Mouse (Mus musculus) MEL (cell line): ENCODE measurements around the gene Tnrc6c. TPM values are rescaled to one million over a fixed set of nuclear protein-coding genes. Genes with fewer than 3 reads are reported as not detected.

Source experiments
- DNase-seq: peaks from one replicate; pipeline ENCODE4 v3.0.0; 2011; ENCODE audit warnings: low read depth, low spot score
- H3K27ac ChIP-seq: 2 replicates; pipeline ENCODE4 v1.5.1; 2012; ENCODE audit warnings: low read depth, mild to moderate bottlenecking, control low read depth, low read length, moderate library complexity; ENCODE audit not compliant: control insufficient read depth
- H3K27me3 ChIP-seq, 2 experiments: fragments of 150-350 bp in 1 of 2; sonication (generic) in 1 of 2; 2 replicates each; pipeline ENCODE4 v1.6.1; 2012; ENCODE audit warnings: low read length in 2 of 2, mild to moderate bottlenecking in 2 of 2, improper control_type of control experiment in 1 of 2, moderate library complexity in 1 of 2; ENCODE audit not compliant: insufficient read depth in 2 of 2, control insufficient read depth in 1 of 2
- H3K36me3 ChIP-seq, 2 experiments: 2 replicates each; pipeline ENCODE4 v1.6.1; 2012 to 2014; ENCODE audit warnings: low read length in 2 of 2, improper control_type of control experiment in 1 of 2, inconsistent platforms in 1 of 2, mild to moderate bottlenecking in 1 of 2; ENCODE audit not compliant: insufficient read depth in 2 of 2, control insufficient read depth in 1 of 2
- H3K4me1 ChIP-seq, 2 experiments: fragments of 150-350 bp in 1 of 2; sonication (generic) in 1 of 2; 2 replicates each; pipeline ENCODE4 v1.6.1; 2012; ENCODE audit warnings: low read length in 2 of 2, improper control_type of control experiment in 1 of 2, mild to moderate bottlenecking in 1 of 2; ENCODE audit not compliant: insufficient read depth in 2 of 2, control insufficient read depth in 1 of 2
- H3K4me3 ChIP-seq, 2 experiments: fragments of 150-350 bp in 1 of 2; sonication (generic) in 1 of 2; 2 replicates each; pipeline ENCODE4 v1.5.1; 2012; ENCODE audit warnings: low read depth in 2 of 2, low read length in 2 of 2, mild to moderate bottlenecking in 2 of 2, moderate library complexity in 2 of 2, control low read depth in 1 of 2, improper control_type of control experiment in 1 of 2; ENCODE audit not compliant: control insufficient read depth in 1 of 2, insufficient read depth in 1 of 2
- H3K79me2 ChIP-seq: 2 replicates; pipeline ENCODE4 v1.6.1; 2012; ENCODE audit warnings: mild to moderate bottlenecking, low read length, moderate library complexity; ENCODE audit not compliant: control insufficient read depth, poor library complexity, insufficient read depth
- H3K9ac ChIP-seq: 2 replicates; pipeline ENCODE4 v1.6.1; 2012; ENCODE audit warnings: low read depth, mild to moderate bottlenecking, control low read depth, low read length, moderate library complexity; ENCODE audit not compliant: control insufficient read depth, poor library complexity, severe bottlenecking
- H3K9me3 ChIP-seq: fragments of 150-350 bp; sonication (generic); replicated peaks from 2 replicates; pipeline ENCODE4 v1.6.1; 2012; ENCODE audit warnings: mild to moderate bottlenecking, low read length, improper control_type of control experiment, moderate library complexity; ENCODE audit not compliant: insufficient read depth
- BHLHE40 ChIP-seq: IDR thresholded peaks from 2 replicates; pipeline ENCODE4 v1.6.1; 2012; ENCODE audit warnings: low read depth, mild to moderate bottlenecking, inconsistent platforms, low read length, improper control_type of control experiment, borderline replicate concordance
- CHD1 ChIP-seq: IDR thresholded peaks from 2 replicates; pipeline ENCODE4 v1.6.1; 2012; ENCODE audit warnings: low read depth, mild to moderate bottlenecking, inconsistent platforms, low read length, improper control_type of control experiment
- CHD2 ChIP-seq: IDR thresholded peaks from 2 replicates; pipeline ENCODE4 v1.6.1; 2011; ENCODE audit warnings: low read length, improper control_type of control experiment
- CTCF ChIP-seq, 3 experiments: IDR thresholded peaks in 2 of 3; conservative IDR thresholded peaks in 1 of 3; 2 replicates each; pipeline ENCODE4 v1.5.1; 2011 to 2012; ENCODE audit warnings: low read length in 3 of 3, low read depth in 2 of 3, mild to moderate bottlenecking in 2 of 3, improper control_type of control experiment in 1 of 3, inconsistent platforms in 1 of 3, mixed read lengths in 1 of 3, moderate library complexity in 1 of 3; ENCODE audit not compliant: control insufficient read depth in 1 of 3, insufficient read depth in 1 of 3, poor library complexity in 1 of 3, severe bottlenecking in 1 of 3
- ELF1 ChIP-seq: IDR thresholded peaks from 2 replicates; pipeline ENCODE4 v1.6.1; 2014; ENCODE audit warnings: low read depth, mild to moderate bottlenecking, inconsistent platforms, low read length, improper control_type of control experiment, moderate library complexity
- EP300 ChIP-seq, 2 experiments: IDR thresholded peaks; 2 replicates each; pipeline ENCODE4 v1.6.1; 2011; ENCODE audit warnings: improper control_type of control experiment in 2 of 2, low read length in 2 of 2, low read depth in 1 of 2, mild to moderate bottlenecking in 1 of 2
- ETS1 ChIP-seq: IDR thresholded peaks from 2 replicates; pipeline ENCODE4 v1.6.1; 2012; ENCODE audit warnings: low read depth, mild to moderate bottlenecking, inconsistent platforms, low read length, improper control_type of control experiment, moderate library complexity
- GABPA ChIP-seq: IDR thresholded peaks from 2 replicates; pipeline ENCODE4 v1.6.1; 2012; ENCODE audit warnings: low read depth, mild to moderate bottlenecking, inconsistent platforms, low read length, improper control_type of control experiment, moderate library complexity
- GATA1 ChIP-seq: IDR thresholded peaks from 2 replicates; pipeline ENCODE4 v1.6.1; 2011; ENCODE audit warnings: low read depth, low read length, improper control_type of control experiment
- HCFC1 ChIP-seq: IDR thresholded peaks from 2 replicates; pipeline ENCODE4 v1.6.1; 2012; ENCODE audit warnings: low read depth, mild to moderate bottlenecking, inconsistent platforms, low read length, improper control_type of control experiment, moderate library complexity
- JUND ChIP-seq: IDR thresholded peaks from 2 replicates; pipeline ENCODE4 v1.6.1; 2011; ENCODE audit warnings: low read depth, mild to moderate bottlenecking, improper control_type of control experiment, low read length
- MAFK ChIP-seq: IDR thresholded peaks from 2 replicates; pipeline ENCODE4 v1.6.1; 2011; ENCODE audit warnings: low read depth, mild to moderate bottlenecking, low read length, improper control_type of control experiment, borderline replicate concordance
- MAX ChIP-seq: IDR thresholded peaks from 2 replicates; pipeline ENCODE4 v1.6.1; 2011; ENCODE audit warnings: low read length, improper control_type of control experiment
- MAZ ChIP-seq: IDR thresholded peaks from 2 replicates; pipeline ENCODE4 v1.6.1; 2012; ENCODE audit warnings: low read depth, mild to moderate bottlenecking, inconsistent platforms, low read length, improper control_type of control experiment
- MEF2A ChIP-seq: IDR thresholded peaks from 2 replicates; pipeline ENCODE4 v1.6.1; 2014; ENCODE audit warnings: low read depth, mild to moderate bottlenecking, inconsistent platforms, low read length, improper control_type of control experiment; ENCODE audit not compliant: poor library complexity, insufficient replicate concordance, severe bottlenecking; ENCODE audit errors: extremely low read depth
- MXI1 ChIP-seq: IDR thresholded peaks from 2 replicates; pipeline ENCODE4 v1.6.1; 2011; ENCODE audit warnings: mild to moderate bottlenecking, low read depth, low read length, improper control_type of control experiment
- MYB ChIP-seq: IDR thresholded peaks from 2 replicates; pipeline ENCODE4 v1.6.1; 2011; ENCODE audit warnings: mild to moderate bottlenecking, low read depth, low read length, improper control_type of control experiment
- MYC ChIP-seq: IDR thresholded peaks from 2 replicates; pipeline ENCODE4 v1.6.1; 2011; ENCODE audit warnings: low read depth, mild to moderate bottlenecking, low read length, improper control_type of control experiment, moderate library complexity
- NELFE ChIP-seq: IDR thresholded peaks from 2 replicates; pipeline ENCODE4 v1.6.1; 2011; ENCODE audit warnings: low read depth, low read length, improper control_type of control experiment
- NRF1 ChIP-seq: IDR thresholded peaks from 2 replicates; pipeline ENCODE4 v1.6.1; 2014; ENCODE audit warnings: low read depth, mild to moderate bottlenecking, inconsistent platforms, low read length, improper control_type of control experiment, moderate library complexity; ENCODE audit not compliant: poor library complexity, insufficient read depth, severe bottlenecking
- POLR2A ChIP-seq, 2 experiments: IDR thresholded peaks; 2 replicates each; pipeline ENCODE4 v1.6.1; 2011 to 2012; ENCODE audit warnings: low read length in 2 of 2, mild to moderate bottlenecking in 2 of 2, control low read depth in 1 of 2, improper control_type of control experiment in 1 of 2, low read depth in 1 of 2, moderate library complexity in 1 of 2; ENCODE audit not compliant: control insufficient read depth in 1 of 2, insufficient read depth in 1 of 2, poor library complexity in 1 of 2
- POLR2AphosphoS2 ChIP-seq: IDR thresholded peaks from 2 replicates; pipeline ENCODE4 v1.6.1; 2011; ENCODE audit warnings: low read length, improper control_type of control experiment
- POLR2AphosphoS5 ChIP-seq: IDR thresholded peaks from 2 replicates; pipeline ENCODE4 v1.6.1; 2012; ENCODE audit warnings: low read depth, borderline replicate concordance, mild to moderate bottlenecking, inconsistent platforms, low read length, moderate library complexity, mixed read lengths
- RAD21 ChIP-seq: IDR thresholded peaks from 2 replicates; pipeline ENCODE4 v1.6.1; 2011; ENCODE audit warnings: mild to moderate bottlenecking, low read depth, low read length, improper control_type of control experiment
- RCOR1 ChIP-seq: IDR thresholded peaks from 2 replicates; pipeline ENCODE4 v1.6.1; 2012; ENCODE audit warnings: low read depth, mild to moderate bottlenecking, inconsistent platforms, low read length, improper control_type of control experiment
- SIN3A ChIP-seq: IDR thresholded peaks from 2 replicates; pipeline ENCODE4 v1.6.1; 2012; ENCODE audit warnings: low read length, improper control_type of control experiment, inconsistent platforms
- SMC3 ChIP-seq: IDR thresholded peaks from 2 replicates; pipeline ENCODE4 v1.6.1; 2011; ENCODE audit warnings: low read depth, low read length, improper control_type of control experiment
- TAL1 ChIP-seq: IDR thresholded peaks from 2 replicates; pipeline ENCODE4 v1.6.1; 2012; ENCODE audit warnings: mild to moderate bottlenecking, inconsistent platforms, low read length, moderate library complexity, mixed read lengths
- TBP ChIP-seq: IDR thresholded peaks from 2 replicates; pipeline ENCODE4 v1.8.0; 2011; ENCODE audit warnings: low read depth, low read length, improper control_type of control experiment
- TCF12 ChIP-seq: IDR thresholded peaks from 2 replicates; pipeline ENCODE4 v1.6.1; 2014; ENCODE audit warnings: low read depth, mild to moderate bottlenecking, inconsistent platforms, low read length, improper control_type of control experiment, moderate library complexity
- UBTF ChIP-seq: IDR thresholded peaks from 2 replicates; pipeline ENCODE4 v1.6.1; 2012; ENCODE audit warnings: low read depth, mild to moderate bottlenecking, inconsistent platforms, low read length, improper control_type of control experiment, moderate library complexity, borderline replicate concordance; ENCODE audit not compliant: insufficient read depth
- USF1 ChIP-seq: IDR thresholded peaks from 2 replicates; pipeline ENCODE4 v1.6.1; 2014; ENCODE audit warnings: low read depth, mild to moderate bottlenecking, inconsistent platforms, low read length, improper control_type of control experiment, moderate library complexity
- USF2 ChIP-seq, 2 experiments: IDR thresholded peaks; 2 replicates each; pipeline ENCODE4 v1.6.1; 2011 to 2012; ENCODE audit warnings: improper control_type of control experiment in 2 of 2, low read length in 2 of 2, borderline replicate concordance in 1 of 2, inconsistent platforms in 1 of 2, low read depth in 1 of 2, mild to moderate bottlenecking in 1 of 2; ENCODE audit not compliant: insufficient read depth in 1 of 2
- ZC3H11A ChIP-seq: IDR thresholded peaks from 2 replicates; pipeline ENCODE4 v1.6.1; 2012; ENCODE audit warnings: low read depth, mild to moderate bottlenecking, inconsistent platforms, low read length, improper control_type of control experiment
- ZKSCAN1 ChIP-seq: IDR thresholded peaks from 2 replicates; pipeline ENCODE4 v1.6.1; 2012; ENCODE audit warnings: low read depth, mild to moderate bottlenecking, inconsistent platforms, low read length, improper control_type of control experiment, moderate library complexity
- ZMIZ1 ChIP-seq: IDR thresholded peaks from 2 replicates; pipeline ENCODE4 v1.6.1; 2012; ENCODE audit warnings: low read depth, mild to moderate bottlenecking, inconsistent platforms, low read length, improper control_type of control experiment, moderate library complexity
- ZNF384 ChIP-seq: IDR thresholded peaks from 2 replicates; pipeline ENCODE4 v1.6.1; 2012; ENCODE audit warnings: low read depth, mild to moderate bottlenecking, inconsistent platforms, low read length, improper control_type of control experiment
- polyA plus RNA-seq, 2 experiments: library from polyadenylated mRNA; stranded (reverse) in 1 of 2; unstranded in 1 of 2; fragments of >175 nt in 1 of 2; fragments of >200 nt in 1 of 2; gene quantifications; 2 replicates each; pipeline versions ENCODE4 v1.2.1 to v1.2.4; 2012; ENCODE audit warnings: low replicate concordance in 2 of 2, low read depth in 1 of 2; ENCODE audit not compliant: insufficient read length in 2 of 2, insufficient read depth in 1 of 2, missing spikeins in 1 of 2
- total RNA-seq: library from RNA; depleted of rRNA; stranded (reverse); fragments of 300-350 nt; gene quantifications from 2 replicates; pipeline ENCODE4 v1.2.3, GENCODE M21; 2012

Tnrc6c gene
- total and polyA plus RNA-seq, 3 experiments: 16.0 to 19.1 TPM; not detected in 1

DNA sequence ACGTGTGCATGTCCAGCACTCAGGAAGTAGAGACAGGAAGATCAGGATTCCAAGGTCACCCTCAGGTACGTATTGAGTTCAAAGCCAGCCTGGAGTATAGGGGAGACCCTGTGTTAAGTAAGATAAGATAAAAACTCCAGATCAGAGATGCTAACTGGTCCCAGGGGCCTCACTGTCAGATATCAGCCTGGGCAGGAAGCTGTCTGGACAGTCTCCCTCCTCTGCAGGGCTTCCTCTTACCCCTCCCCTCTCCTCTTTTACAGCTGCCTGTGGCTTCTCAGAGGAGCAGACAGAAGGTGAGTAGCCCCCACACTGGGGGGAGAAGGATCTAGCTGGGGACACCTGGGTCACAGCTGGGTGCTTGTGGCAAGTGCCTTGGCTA lies 144.1 kb downstream of the Tnrc6c start:
- 0 out of 4 replicates have a peak overlapping the region, but pooled peaks of 1 of the 2 experiments have one; percentile 18 for H3K4me3 ChIP-seq
- no peak for TF ChIP-seq RCOR1
- TF ChIP-seq MEF2A: no peak
- peak; percentile 31; the same call in 1 of the 2 replicates for TF ChIP-seq TAL1
- peak; percentile 91 for TF ChIP-seq GATA1
- TF ChIP-seq USF2 (IDR thresholded peaks at IDR 0.05; ENCODE audit: borderline replicate concordance in 1 of 2, insufficient read depth in 1 of 2, low read depth in 1 of 2, low read length in 2 of 2): no peak
- no peak for TF ChIP-seq POLR2AphosphoS5
- no peak for TF ChIP-seq CHD1
- TF ChIP-seq SMC3: no peak
- TF ChIP-seq MAZ: peak; percentile 82; the same call in 1 of the 2 replicates
- no peak for TF ChIP-seq MXI1
- no peak for TF ChIP-seq RAD21
- no peak for TF ChIP-seq UBTF
- TF ChIP-seq USF1: peak; percentile 20; the same call in 1 of the 2 replicates
- no peak for TF ChIP-seq MYB
- TF ChIP-seq ELF1: no peak
- no peak for TF ChIP-seq ZC3H11A
- TF ChIP-seq HCFC1: peak; percentile 38; the same call in 1 of the 2 replicates
- no peak for TF ChIP-seq GABPA
- TF ChIP-seq SIN3A: no peak; the same call in 1 of the 2 replicates
- TF ChIP-seq BHLHE40: peak; percentile 53; the same call in 1 of the 2 replicates
- no peak for TF ChIP-seq ZKSCAN1
- TF ChIP-seq MAFK: no peak
- no peak for TF ChIP-seq CHD2
- TF ChIP-seq POLR2A (IDR thresholded peaks at IDR 0.05; ENCODE audit: control insufficient read depth in 1 of 2, insufficient read depth in 1 of 2, low read depth in 1 of 2, low read length in 2 of 2, poor library complexity in 1 of 2): no peak
- TF ChIP-seq NRF1: no peak
- peak; percentile 67 to 77 for TF ChIP-seq EP300 (IDR thresholded peaks at IDR 0.05; ENCODE audit: low read depth in 1 of 2, low read length in 2 of 2)
- no peak for TF ChIP-seq NELFE
- peak; percentile 67 for TF ChIP-seq TCF12
- TF ChIP-seq ETS1: peak; percentile 38; the same call in 1 of the 2 replicates
- TF ChIP-seq POLR2AphosphoS2: no peak
- TF ChIP-seq MYC: 0 out of 2 replicates have a peak, but pooled peaks have one; percentile 7
- TF ChIP-seq ZMIZ1: no peak
- TF ChIP-seq ZNF384: no peak
- no peak for TF ChIP-seq JUND
- no peak for TF ChIP-seq CTCF (IDR thresholded peaks at IDR 0.05 in 2 of 3, conservative IDR thresholded peaks at IDR 0.05 in 1 of 3; ENCODE audit: control insufficient read depth in 1 of 3, insufficient read depth in 1 of 3, low read depth in 2 of 3, low read length in 3 of 3, poor library complexity in 1 of 3, severe bottlenecking in 1 of 3)
- TF ChIP-seq TBP: no peak
- TF ChIP-seq MAX: no peak

More for the DNA sequence above, 144.1 kb downstream of the Tnrc6c start:
- Histone ChIP-seq H3K36me3 (peaks cover 0 to 20% of the 10 kb centered on the region in 2 experiments; a peak in 2 of 4 replicates), H3K9ac (peak overlapping the region; percentile 23; the same call in 1 of the 2 replicates), H3K4me1 (peaks cover 11 to 27% of the 10 kb centered on the region in 2 experiments), H3K79me2 (no peaks in the 10 kb centered on the region), H3K27ac (peak overlapping the region; percentile 37), H3K9me3 (no peaks in the 10 kb centered on the region), H3K27me3 (no peaks in the 10 kb centered on the region)
- DNase-seq: peak; percentile 58
